Mouse (Mus musculus): ENCODE measurements around the gene Zc3h15.

Gene Zc3h15

DNA sequence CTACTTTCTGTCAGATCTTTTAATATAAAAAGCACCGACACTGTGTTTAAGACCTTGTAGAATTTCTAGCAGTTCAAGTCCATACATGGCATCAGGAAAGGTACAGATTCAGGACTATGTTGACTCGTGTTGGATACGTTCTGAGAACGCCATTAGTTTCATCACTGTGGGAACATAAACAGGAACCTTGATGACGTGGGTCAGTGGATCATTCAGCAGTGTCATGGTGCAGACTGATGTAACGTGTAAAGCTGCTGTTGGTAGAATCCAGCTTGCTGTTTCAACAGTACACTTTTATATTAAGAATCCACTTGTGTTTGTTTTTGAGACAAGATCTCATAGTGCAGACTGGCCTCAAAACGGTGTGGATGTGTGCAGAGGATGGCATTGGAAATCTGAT lies 28.8 kb downstream of the Zc3h15 start:
- in situ Hi-C loops (cut with MboI, MseI) = loop anchor here (25.0 kb wide), 2 partner anchors 1014 to 1364 kb away; partner anchors contain the start of genes Gm28635, Med19, P2rx3 and Ssrp1

DNA sequence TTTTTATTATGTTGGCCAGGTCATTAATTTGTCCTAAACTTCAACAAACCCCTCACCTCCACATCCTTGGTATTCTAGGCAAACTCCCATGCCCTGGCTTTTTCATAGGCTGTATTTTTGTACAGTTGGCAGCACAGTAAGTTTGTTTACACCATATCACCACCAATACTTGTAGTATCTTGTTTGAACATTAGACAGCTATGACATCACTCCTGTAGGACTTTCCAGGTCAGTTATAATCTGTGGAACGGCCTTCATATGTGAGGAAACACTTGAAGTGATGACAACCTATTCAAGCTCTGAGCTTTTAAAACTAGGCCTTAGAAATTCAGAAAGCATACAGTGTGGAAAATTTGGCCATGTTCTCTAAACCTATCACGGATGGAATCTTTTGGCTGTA lies 29.6 kb downstream of the Zc3h15 start:
- in situ Hi-C loops (cut with MboI, MseI) = loop anchor here (25.0 kb wide), 2 partner anchors 1013 to 1363 kb away; partner anchors contain the start of genes Gm28635, Med19, P2rx3 and Ssrp1

- in situ Hi-C loops (cut with MboI, MseI) = loop anchor here (25.0 kb wide), 2 partner anchors 1013 to 1363 kb away; partner anchors contain the start of genes Gm28635, Med19, P2rx3 and Ssrp1
These were observed 30.2 kb downstream of the Zc3h15 start for GRCm38 (mm10) chr2:83674421-83674820.

- in situ Hi-C loops (cut with MboI, MseI) = loop anchor here (25.0 kb wide), 2 partner anchors 1012 to 1362 kb away; partner anchors contain the start of genes Gm28635, Med19, P2rx3 and Ssrp1
These were observed 30.7 kb downstream of the Zc3h15 start for GRCm38 (mm10) chr2:83674896-83675295.

GRCm38 (mm10) chr2:83675681-83676080 lies 31.4 kb downstream of the Zc3h15 start:
- in situ Hi-C loops (cut with MboI, MseI) = no loop called here

DNA sequence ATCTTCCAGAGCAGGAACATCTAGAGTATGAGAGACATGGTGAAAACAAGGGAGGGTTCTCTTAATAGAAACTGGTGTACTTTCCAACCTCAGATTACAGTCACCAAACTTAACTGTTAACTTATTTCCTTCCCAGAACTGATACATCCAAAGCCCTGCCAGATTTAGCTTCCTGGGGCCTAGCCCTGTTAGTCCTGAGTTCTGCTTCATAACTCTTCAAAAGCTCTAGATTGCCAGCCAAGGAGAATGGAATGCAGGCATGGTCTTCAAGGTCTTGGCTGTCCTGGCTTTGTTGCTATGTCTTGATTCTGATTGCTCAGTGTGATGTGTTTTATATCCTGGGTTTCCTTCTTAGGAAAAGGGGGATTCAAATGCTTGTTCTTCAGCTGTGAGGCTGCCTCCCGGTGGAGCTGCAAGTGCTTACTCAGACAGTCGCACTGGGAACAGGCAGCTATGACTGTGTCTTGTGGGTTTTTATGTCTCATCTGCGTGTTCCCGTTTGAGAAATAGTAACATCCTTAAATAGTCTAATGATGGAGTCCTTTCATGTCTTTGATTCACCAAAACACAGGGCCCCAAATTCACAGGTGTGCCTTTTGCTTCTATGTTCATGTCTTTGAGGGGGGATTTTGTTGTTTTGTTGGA lies 32.1 kb downstream of the Zc3h15 start:
- in situ Hi-C loops (cut with MboI, MseI) = no loop called here

- in situ Hi-C loops (cut with MboI, MseI) = no loop called here
These were observed 37.1 kb downstream of the Zc3h15 start for GRCm38 (mm10) chr2:83681332-83681731.

DNA sequence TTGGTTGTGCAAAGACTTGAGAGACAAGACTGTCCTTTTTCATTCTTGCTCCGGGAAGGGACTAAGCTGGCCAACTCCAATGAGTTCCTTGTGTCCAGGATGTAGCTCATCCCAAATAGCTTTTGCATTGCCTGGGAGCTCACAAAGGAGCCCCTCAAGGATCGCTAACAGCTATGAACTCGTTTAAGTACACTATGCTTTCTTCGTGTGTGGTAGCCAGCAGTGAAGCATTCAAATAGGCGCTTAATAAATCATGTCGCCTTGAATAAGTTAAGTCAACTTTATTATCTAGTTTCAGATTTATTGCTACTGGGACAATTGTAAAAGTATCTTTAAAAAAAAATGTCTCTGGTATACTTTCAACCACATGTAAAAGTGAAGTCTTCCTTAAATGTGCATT lies 37.5 kb downstream of the Zc3h15 start:
- in situ Hi-C loops (cut with MboI, MseI) = no loop called here

DNA sequence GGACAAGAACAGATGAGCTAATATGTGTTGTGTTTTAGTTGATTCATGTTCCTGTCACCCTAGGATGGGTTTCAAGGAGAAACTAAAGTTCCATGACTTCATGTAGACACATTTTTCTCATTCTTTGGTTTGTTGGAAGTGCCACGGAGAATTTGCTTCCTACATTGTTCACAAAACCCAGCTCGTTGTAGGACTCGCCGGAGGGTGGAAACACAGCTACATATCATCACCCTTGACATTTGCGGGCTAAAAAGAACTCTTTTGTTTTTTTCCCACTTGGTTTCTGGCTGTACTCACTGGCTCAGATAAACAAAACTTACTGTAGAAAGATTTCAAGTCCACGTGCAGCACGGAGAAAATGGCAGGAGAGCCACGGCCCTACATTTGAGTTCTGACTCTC lies 38.0 kb downstream of the Zc3h15 start:
- in situ Hi-C loops (cut with MboI, MseI) = no loop called here

DNA sequence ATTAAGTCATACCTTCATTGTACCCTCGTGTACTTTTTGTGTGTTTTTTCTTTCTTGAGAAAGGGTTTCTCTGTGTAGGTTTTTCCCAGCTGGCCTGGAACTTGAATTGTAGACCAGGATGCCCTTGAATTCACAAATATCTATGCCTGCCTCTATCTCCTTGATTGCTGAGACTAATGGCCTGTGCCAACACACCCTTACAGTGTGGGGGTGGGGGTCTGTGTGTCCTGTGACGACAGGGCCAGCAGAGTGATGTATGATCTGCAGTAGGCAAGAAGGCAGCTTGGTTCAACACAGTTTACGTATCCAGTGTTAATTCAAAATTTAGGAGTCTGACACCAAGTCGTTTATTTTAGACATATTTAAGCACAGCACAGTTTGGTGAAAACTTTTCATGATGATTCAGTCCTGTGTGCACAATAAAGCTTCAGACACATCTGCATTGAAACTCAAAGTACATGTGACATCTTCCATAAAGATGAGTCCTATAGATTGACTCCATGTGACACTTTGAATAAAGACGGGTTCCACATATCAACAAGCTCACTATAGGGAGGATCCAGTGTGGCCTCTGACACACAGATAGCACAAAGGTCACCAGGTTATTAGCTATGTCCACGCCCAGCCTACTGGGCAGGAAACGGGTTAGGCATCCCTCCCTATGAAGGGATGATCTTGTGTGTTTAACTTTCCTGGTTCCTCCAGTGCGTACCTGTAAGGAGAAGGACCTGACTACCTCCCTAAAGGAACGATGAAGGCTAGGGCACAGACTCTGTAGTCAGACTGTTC lies 39.7 kb downstream of the Zc3h15 start:
- in situ Hi-C loops (cut with MboI, MseI) = no loop called here

GRCm38 (mm10) chr2:83684691-83685090 lies 40.5 kb downstream of the Zc3h15 start:
- in situ Hi-C loops (cut with MboI, MseI) = no loop called here

DNA sequence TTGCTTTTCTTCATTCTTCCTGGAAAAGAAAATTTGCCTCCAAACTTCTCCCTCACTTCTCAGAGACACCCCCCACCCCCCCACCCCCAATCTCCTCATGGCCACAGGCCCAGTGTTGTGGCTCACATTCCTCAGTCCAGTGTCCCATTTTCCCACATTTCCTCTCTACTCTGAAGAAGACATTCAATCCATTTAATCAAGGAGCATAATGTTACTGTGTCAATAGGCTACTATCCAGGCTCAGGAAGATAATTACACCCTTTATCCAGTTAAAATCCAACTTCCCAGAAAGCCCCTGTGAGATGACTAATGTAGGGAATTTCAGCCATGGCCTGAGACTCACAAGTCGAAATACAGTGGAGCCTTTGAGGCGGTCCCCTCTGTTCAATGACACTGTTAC lies 46.1 kb downstream of the Zc3h15 start:
- in situ Hi-C loops (cut with MboI, MseI) = no loop called here

GRCm38 (mm10) chr2:83692651-83693545 lies 48.7 kb downstream of the Zc3h15 start:
- in situ Hi-C loops (cut with MboI, MseI) = no loop called here

- in situ Hi-C loops (cut with MboI, MseI) = no loop called here
These were observed 49.8 kb downstream of the Zc3h15 start for GRCm38 (mm10) chr2:83694061-83694460.

- in situ Hi-C loops (cut with MboI, MseI) = no loop called here
These were observed 51.4 kb downstream of the Zc3h15 start for GRCm38 (mm10) chr2:83695345-83696247.

DNA sequence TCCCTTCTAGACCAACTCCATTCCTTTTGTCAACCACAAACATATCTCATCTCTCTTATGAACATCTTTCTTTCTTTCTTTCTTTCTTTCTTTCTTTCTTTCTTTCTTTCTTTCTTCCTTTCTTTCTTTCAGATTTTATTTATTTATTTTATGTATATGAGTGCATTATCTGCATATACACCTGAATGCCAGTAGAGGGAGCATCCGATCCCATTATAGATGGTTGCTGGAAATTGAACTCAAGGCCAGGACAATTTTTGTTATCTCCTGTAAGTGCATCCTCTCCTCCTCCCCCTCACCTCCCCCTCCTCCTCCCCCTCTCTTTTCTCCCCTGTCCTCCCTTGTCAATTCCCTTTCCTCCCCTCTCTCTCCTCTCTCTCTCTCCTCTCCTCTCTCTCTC lies 54.2 kb downstream of the Zc3h15 start:
- in situ Hi-C loops (cut with MboI, MseI) = no loop called here

GRCm38 (mm10) chr2:83699324-83699723 lies 55.1 kb downstream of the Zc3h15 start:
- in situ Hi-C loops (cut with MboI, MseI) = no loop called here

GRCm38 (mm10) chr2:83700667-83701066 lies 56.4 kb downstream of the Zc3h15 start:
- in situ Hi-C loops (cut with MboI, MseI) = no loop called here

DNA sequence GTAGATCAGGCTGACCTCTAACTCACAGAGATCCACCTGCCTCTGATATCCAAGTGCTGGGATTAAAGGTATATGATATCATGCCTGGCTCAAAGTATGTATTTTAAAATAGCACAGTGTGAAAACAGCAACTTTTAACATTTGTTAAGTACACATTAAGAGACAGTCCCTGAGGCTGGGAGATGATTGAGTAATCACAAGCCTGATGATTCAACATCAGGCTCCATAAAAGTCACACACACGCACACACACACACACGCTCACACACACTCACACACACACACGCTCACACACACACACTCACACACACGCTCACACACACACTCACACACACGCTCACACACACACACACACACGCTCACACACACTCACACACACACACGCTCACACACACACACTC lies 58.2 kb downstream of the Zc3h15 start:
- in situ Hi-C loops (cut with MboI, MseI) = no loop called here

GRCm38 (mm10) chr2:83705580-83706158 lies 61.4 kb downstream of the Zc3h15 start:
- in situ Hi-C loops (cut with MboI, MseI) = no loop called here
